Mouse (Mus musculus): Measurements from ENCODE around the gene Fam185a. TPM values are rescaled to one million over a fixed set of nuclear protein-coding genes. Genes with fewer than 3 reads are reported as not detected.

Gene Fam185a
- polyA plus RNA-seq, 1 experiment from 2014 or later: 6.0 TPM

DNA sequence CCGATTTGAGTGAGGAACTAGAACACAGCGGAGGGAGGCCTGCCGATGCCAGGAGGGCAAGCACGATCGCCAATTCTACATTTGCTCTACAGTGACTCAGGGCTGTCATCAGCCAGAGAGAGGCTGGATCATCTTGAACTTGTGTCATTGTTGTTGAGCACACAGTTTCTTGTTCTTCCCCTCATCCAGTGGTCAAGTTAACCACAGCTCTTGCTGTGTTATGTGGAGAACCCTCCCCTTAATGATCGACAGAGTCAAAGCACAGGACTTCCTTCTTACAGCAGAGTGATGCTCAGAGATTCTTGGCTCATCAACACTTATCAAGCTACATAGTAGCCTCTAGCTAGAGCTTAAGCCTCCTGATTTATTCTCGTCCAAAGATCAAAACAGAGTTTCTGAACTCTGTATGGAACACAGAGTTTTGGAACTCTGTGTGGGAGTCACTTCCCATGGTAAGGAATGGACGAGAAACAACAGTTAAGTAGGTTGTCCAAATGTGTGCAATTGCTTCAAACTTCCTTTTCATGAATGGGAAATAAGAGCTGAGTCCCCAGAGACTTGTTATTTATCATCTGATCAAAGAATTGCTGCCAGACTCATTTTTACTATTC is 104.5 kb downstream of the Fam185a start:
- Histone ChIP-seq H3K4me1 (no peaks in the 10 kb centered on the region), H3K36me3 (replicated peaks) (no peaks in the 10 kb centered on the region), H3K27me3 (replicated peaks; ENCODE audit: low read depth, poor library complexity, severe bottlenecking) (no peaks in the 10 kb centered on the region), H3K27ac (replicated peaks) (no peak overlapping the region), H3K4me3 (no peak overlapping the region), H3K9me3 (no peaks in the 10 kb centered on the region; the same call in 1 of the 2 replicates)
- 89% methylated on average over 8 of the region's 8 CpGs for WGBS
- DNase-seq (ENCODE audit: low spot score): no peak

Other genes starting within 250 kb of the Fam185a start
- gene Gsap, start 238.7 kb upstream of the Fam185a start, polyA plus RNA-seq (2016; fragmentation: Nextera tagmentation; extraction: Ambion mirVana): 0.85 and 1.5 TPM in 2 replicates
- gene Fgl2, start 52.3 kb upstream of the Fam185a start, polyA plus RNA-seq (2016; fragmentation: Nextera tagmentation; extraction: Ambion mirVana): 0.49 and 1.1 TPM in 2 replicates
- 0.16 TPM in 1 of 2 replicates, not detected in the other for gene Ccdc146, start 281 bp upstream of the Fam185a start, polyA plus RNA-seq (2016; fragmentation: Nextera tagmentation; extraction: Ambion mirVana)
- 12.9 and 15.9 TPM in 2 replicates for gene Lrrc17, start 118.6 kb downstream of the Fam185a start, polyA plus RNA-seq (2016; fragmentation: Nextera tagmentation; extraction: Ambion mirVana)
- 0.09 and 0.28 TPM in 2 replicates for gene Fbxl13, start 220.7 kb downstream of the Fam185a start, polyA plus RNA-seq (2016; fragmentation: Nextera tagmentation; extraction: Ambion mirVana)
- gene Armc10, start 220.9 kb downstream of the Fam185a start, polyA plus RNA-seq (2016; fragmentation: Nextera tagmentation; extraction: Ambion mirVana): 63.1 and 63.4 TPM in 2 replicates